Mouse (Mus musculus) hindbrain, postnatal 0 days (tissue): ENCODE data around the gene Dact3. TPM values are rescaled to one million over a fixed set of nuclear protein-coding genes. Genes with fewer than 3 reads are reported as not detected.
A peak's percentile ranks its signal among the peaks of the same experiment; 100 is the strongest.

ENCODE experiments used
- ATAC-seq: fragments of 200-750 bp; cut with Nextera tagmentation; 2 replicates; pipeline ENCODE4 v1.8.0; 2017; ENCODE audit warnings: mild to moderate bottlenecking, moderate TSS enrichment, moderate library complexity
- DNase-seq: peaks from one replicate; pipeline ENCODE4 v3.0.0-alpha.2; 2015; ENCODE audit warnings: low spot score
- H3K27ac ChIP-seq: fragments of 300-500 bp; sonication (generic); 2 replicates; pipeline ENCODE4 v1.5.1; 2014; ENCODE audit warnings: mild to moderate bottlenecking
- H3K27me3 ChIP-seq: fragments of 300-500 bp; sonication (generic); 2 replicates; pipeline ENCODE4 v1.6.1; 2014; ENCODE audit warnings: low read length, mixed read lengths; ENCODE audit not compliant: insufficient read depth
- H3K36me3 ChIP-seq: fragments of 300-500 bp; sonication (generic); 2 replicates; pipeline ENCODE4 v1.6.1; 2014; ENCODE audit warnings: low read length, mixed read lengths; ENCODE audit not compliant: insufficient read depth
- H3K4me1 ChIP-seq: fragments of 300-500 bp; sonication (generic); 2 replicates; pipeline ENCODE4 v1.6.1; 2014; ENCODE audit warnings: antibody characterized with exemption, low read length, mixed read lengths; ENCODE audit not compliant: insufficient read depth
- H3K4me2 ChIP-seq: fragments of 300-500 bp; sonication (generic); 2 replicates; pipeline ENCODE4 v1.6.1; 2014; ENCODE audit warnings: low read depth, mild to moderate bottlenecking, low read length, moderate library complexity, mixed read lengths
- H3K4me3 ChIP-seq: fragments of 300-500 bp; sonication (generic); 2 replicates; pipeline ENCODE4 v1.5.1; 2014; ENCODE audit warnings: low read length
- H3K9ac ChIP-seq: fragments of 300-500 bp; sonication (generic); replicated peaks from 2 replicates; pipeline ENCODE4 v1.6.1; 2014; ENCODE audit warnings: mild to moderate bottlenecking, low read length, moderate library complexity, mixed read lengths
- H3K9me3 ChIP-seq: fragments of 300-500 bp; sonication (generic); 2 replicates; pipeline ENCODE4 v1.6.1; 2016; ENCODE audit warnings: low read length, mixed read lengths
- CTCF ChIP-seq: IDR thresholded peaks from 2 replicates; pipeline ENCODE4 v1.5.1; 2016; ENCODE audit warnings: antibody characterized with exemption, control low read depth, low read depth
- WGBS: fragments of 180-500 bp; shearing (Covaris S2); extraction: QIAGEN DNeasy Blood & Tissue Kit; methylation state at CpG from one replicate; pipeline ENCODE4 v1.1.7; 2014; 5-methylcytosine and 5-hydroxymethylcytosine counted together
- polyA plus RNA-seq: library from polyadenylated mRNA; unstranded; fragments of >200 nt; fragmentation: Nextera tagmentation; extraction: Ambion mirVana; gene quantifications from 2 replicates; pipeline ENCODE4 v1.2.1, GENCODE M21; 2015
- total RNA-seq: library from RNA; depleted of rRNA; stranded (reverse); fragments of >200 nt; gene quantifications from 2 replicates; pipeline ENCODE4 v1.2.3, GENCODE M21; 2014; rRNA removed

Dact3 gene
- total RNA-seq (85.9 and 95.6 TPM in 2 replicates), polyA plus RNA-seq (7.2 TPM in 2 replicates)

DNA sequence AGATGAGACGGTGACA, at the start of gene Dact3:
TSS of gene Dact3 (plus strand) at position 8 of the 16 bp plus-strand sequence.
- TF ChIP-seq CTCF = no peak
- Histone ChIP-seq H3K27ac (peak within 1 kb of the TSS; percentile 83), H3K4me1 (peaks cover 5% of the 10 kb centered on the region), H3K9ac (peak within 1 kb of the TSS; percentile 82), H3K36me3 (no peaks in the 10 kb centered on the region), H3K4me2 (peak within 1 kb of the TSS; percentile 68), H3K4me3 (peak within 1 kb of the TSS; percentile 69), H3K9me3 (no peaks in the 10 kb centered on the region), H3K27me3 (no peaks in the 10 kb centered on the region)
- 0% methylated on average over 1 of the region's 1 CpGs for WGBS
- no peak for ATAC-seq
- DNase-seq = no peak

- Histone ChIP-seq H3K4me2 (no peak overlapping the region), H3K9me3 (no peaks in the 10 kb centered on the region), H3K27me3 (no peaks in the 10 kb centered on the region), H3K27ac (no peak overlapping the region), H3K4me3 (no peak overlapping the region), H3K36me3 (peaks cover 66% of the 10 kb centered on the region), H3K9ac (no peak overlapping the region), H3K4me1 (peaks cover 6% of the 10 kb centered on the region)
- ATAC-seq = no peak
- DNase-seq = peak; percentile 44
- peak; percentile 56 for TF ChIP-seq CTCF
- WGBS = 81% methylated on average over 10 of the region's 10 CpGs
Measured at GRCm38 (mm10) chr7:16825785-16826184, 49.3 kb upstream of the Dact3 start.

- TF ChIP-seq CTCF = no peak
- H3K9me3 ChIP-seq = no peaks in the 10 kb centered on the region
- ATAC-seq (peak; percentile 5; the same call in 1 of the 2 replicates), DNase-seq (no peak)
- H3K9ac ChIP-seq = no peak overlapping the region
- H3K36me3 ChIP-seq = peaks cover 74% of the 10 kb centered on the region
- no peak overlapping the region for H3K4me3 ChIP-seq
- H3K4me2 ChIP-seq = no peak overlapping the region
- H3K27me3 ChIP-seq = no peaks in the 10 kb centered on the region
- 82% methylated on average over 5 of the region's 5 CpGs for WGBS
- no peaks in the 10 kb centered on the region for H3K4me1 ChIP-seq
- H3K27ac ChIP-seq = no peak overlapping the region
Measured at GRCm38 (mm10) chr7:16826571-16826970, 48.5 kb upstream of the Dact3 start.

GRCm38 (mm10) chr7:16827274-16827673, 47.8 kb upstream of the Dact3 start:
- WGBS = 80% methylated on average over 4 of the region's 4 CpGs
- H3K4me3 ChIP-seq = no peak overlapping the region
- H3K9me3 ChIP-seq = no peaks in the 10 kb centered on the region
- DNase-seq = no peak
- no peak for ATAC-seq
- H3K36me3 ChIP-seq = peaks cover 80% of the 10 kb centered on the region
- TF ChIP-seq CTCF = no peak
- H3K4me1 ChIP-seq = no peaks in the 10 kb centered on the region
- no peak overlapping the region for H3K4me2 ChIP-seq
- no peak overlapping the region for H3K9ac ChIP-seq
- no peaks in the 10 kb centered on the region for H3K27me3 ChIP-seq
- no peak overlapping the region for H3K27ac ChIP-seq

GRCm38 (mm10) chr7:16830449-16830848, 44.7 kb upstream of the Dact3 start:
- Histone ChIP-seq H3K36me3 (peaks cover 89% of the 10 kb centered on the region), H3K27me3 (no peaks in the 10 kb centered on the region), H3K9ac (no peak overlapping the region), H3K9me3 (no peaks in the 10 kb centered on the region), H3K4me1 (no peaks in the 10 kb centered on the region), H3K27ac (no peak overlapping the region), H3K4me2 (no peak overlapping the region), H3K4me3 (no peak overlapping the region)
- 89% methylated on average over 9 of the region's 9 CpGs for WGBS
- no peak for DNase-seq
- ATAC-seq = no peak
- no peak for TF ChIP-seq CTCF

GRCm38 (mm10) chr7:16837916-16838803, 37.0 kb upstream of the Dact3 start:
- no peak overlapping the region for H3K9ac ChIP-seq
- no peaks in the 10 kb centered on the region for H3K27me3 ChIP-seq
- H3K9me3 ChIP-seq = no peaks in the 10 kb centered on the region
- 0 out of 2 replicates have a peak, but pooled peaks cover under 1% of the 10 kb centered on the region for H3K4me1 ChIP-seq
- no peak overlapping the region for H3K4me3 ChIP-seq
- 96% methylated on average over 18 of the region's 18 CpGs for WGBS
- no peak for TF ChIP-seq CTCF
- no peak overlapping the region for H3K27ac ChIP-seq
- DNase-seq (no peak), ATAC-seq (no peak)
- peaks cover 58% of the 10 kb centered on the region for H3K36me3 ChIP-seq
- no peak overlapping the region for H3K4me2 ChIP-seq

GRCm38 (mm10) chr7:16838804-16839426, 36.2 kb upstream of the Dact3 start:
- no peak for TF ChIP-seq CTCF
- Histone ChIP-seq H3K27ac (no peak overlapping the region), H3K9ac (no peak overlapping the region), H3K4me3 (no peak overlapping the region), H3K27me3 (no peaks in the 10 kb centered on the region), H3K9me3 (no peaks in the 10 kb centered on the region), H3K4me1 (peaks cover 9% of the 10 kb centered on the region; the same call in 1 of the 2 replicates), H3K36me3 (peaks cover 51% of the 10 kb centered on the region), H3K4me2 (no peak overlapping the region)
- 92% methylated on average over 6 of the region's 6 CpGs for WGBS
- DNase-seq (no peak), ATAC-seq (no peak)
